Mouse (Mus musculus) activated CD4-positive, CD25-positive, alpha-beta regulatory T cell (primary cell): ENCODE data around the gene Sele. TPM values are rescaled to one million over a fixed set of nuclear protein-coding genes. Genes with fewer than 3 reads are reported as not detected.

ENCODE experiments used
- polyA plus RNA-seq, 2 experiments: library from polyadenylated mRNA; unstranded; fragments of 100-300 nt; shearing (Covaris generic); gene quantifications; one replicate each; pipeline ENCODE4 v1.2.1; 2017

Gene Sele
- polyA plus RNA-seq = under 1 TPM; 0.29 to 0.33 TPM

DNA sequence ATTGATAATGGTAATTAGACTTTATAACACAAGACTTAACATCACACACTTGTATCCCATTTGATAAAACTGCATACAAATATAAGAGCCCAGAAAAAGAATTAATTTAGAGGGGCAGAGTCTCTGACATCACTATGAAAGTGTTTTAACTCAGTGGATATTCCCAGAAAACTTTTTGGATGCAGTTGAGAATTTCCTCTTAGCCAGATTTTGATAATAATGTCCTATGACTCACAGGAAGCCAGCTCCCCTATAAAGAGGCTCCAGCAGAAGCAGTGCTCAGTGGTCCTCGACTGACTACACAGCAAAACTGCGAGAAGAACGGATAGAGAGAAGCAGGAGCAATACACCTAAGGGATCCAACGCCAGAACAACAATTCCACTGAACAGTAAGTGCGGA, at the start of gene Sele:
Gene Sele, plus strand, starts transcription at position 301 of the 400 bp plus-strand sequence.

DNA sequence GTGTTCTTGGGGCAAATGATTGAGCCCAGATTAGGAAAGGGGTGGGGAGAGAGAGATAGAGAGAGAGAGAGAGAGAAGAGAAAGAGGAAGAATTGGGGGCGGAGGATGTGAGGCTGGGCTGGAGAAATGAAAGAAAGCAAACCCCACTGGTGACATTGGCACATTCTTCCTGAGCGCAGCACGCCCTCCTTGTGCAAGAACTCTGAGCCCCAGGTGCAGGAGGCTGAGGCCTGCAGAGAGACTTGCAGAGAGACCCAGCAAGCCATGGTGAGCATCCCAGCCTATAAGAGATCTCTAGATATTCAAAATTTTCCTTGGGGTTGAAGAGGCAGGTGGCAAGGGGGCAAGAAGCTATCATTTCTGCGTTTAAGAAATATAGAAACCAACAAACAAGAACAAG, 13.9 kb downstream of the Sele start, which contains the start of gene Sell:
Gene Sell, plus strand, starts transcription at position 58 of the 400 bp plus-strand sequence.

Other genes starting within 250 kb of the Sele start
- 10 to 100 TPM; 41.7 to 44.2 TPM for gene Scyl3, start 119.1 kb upstream of the Sele start, polyA plus RNA-seq
- gene BC055324, start 53.4 kb upstream of the Sele start, polyA plus RNA-seq = 1 to 10 TPM; 2.7 to 3.3 TPM
- gene Mettl18, start 53.3 kb upstream of the Sele start, polyA plus RNA-seq = 10 to 100 TPM; 10.6 to 18.9 TPM
- gene Sell, start 13.7 kb downstream of the Sele start, polyA plus RNA-seq = 100 to 1,000 TPM; 764 to 994 TPM
- 10 to 100 TPM in 1 of 2 experiments, 1 to 10 TPM in 1; 1.2 to 10.3 TPM for gene Selp, start 67.0 kb downstream of the Sele start, polyA plus RNA-seq
- gene F5, start 103.6 kb downstream of the Sele start, polyA plus RNA-seq = under 1 TPM; 0.06 to 0.44 TPM
- gene Slc19a2, start 200.8 kb downstream of the Sele start, polyA plus RNA-seq = 1 to 10 TPM; 6.2 to 6.9 TPM
- gene Ccdc181, start 227.4 kb downstream of the Sele start, polyA plus RNA-seq = 1 to 10 TPM; 6.2 to 9.7 TPM